Mouse (Mus musculus) small intestine, adult 2 months (tissue): ENCODE data around the gene Ptprm.

ENCODE experiments used
- CTCF ChIP-seq: fragments of 200-500 bp; IDR thresholded peaks from 2 replicates; pipeline ENCODE4 v1.5.1; 2012; ENCODE audit warnings: low read depth, mild to moderate bottlenecking, control low read depth, inconsistent platforms, low read length, moderate library complexity, mixed read lengths; ENCODE audit not compliant: insufficient replicate concordance, insufficient read length; ENCODE audit errors: extremely low read depth
- POLR2A ChIP-seq: fragments of 200-500 bp; IDR thresholded peaks from 2 replicates; pipeline ENCODE4 v1.6.1; 2012; ENCODE audit warnings: low read depth, mild to moderate bottlenecking, control low read depth, inconsistent platforms, low read length, moderate library complexity

DNA sequence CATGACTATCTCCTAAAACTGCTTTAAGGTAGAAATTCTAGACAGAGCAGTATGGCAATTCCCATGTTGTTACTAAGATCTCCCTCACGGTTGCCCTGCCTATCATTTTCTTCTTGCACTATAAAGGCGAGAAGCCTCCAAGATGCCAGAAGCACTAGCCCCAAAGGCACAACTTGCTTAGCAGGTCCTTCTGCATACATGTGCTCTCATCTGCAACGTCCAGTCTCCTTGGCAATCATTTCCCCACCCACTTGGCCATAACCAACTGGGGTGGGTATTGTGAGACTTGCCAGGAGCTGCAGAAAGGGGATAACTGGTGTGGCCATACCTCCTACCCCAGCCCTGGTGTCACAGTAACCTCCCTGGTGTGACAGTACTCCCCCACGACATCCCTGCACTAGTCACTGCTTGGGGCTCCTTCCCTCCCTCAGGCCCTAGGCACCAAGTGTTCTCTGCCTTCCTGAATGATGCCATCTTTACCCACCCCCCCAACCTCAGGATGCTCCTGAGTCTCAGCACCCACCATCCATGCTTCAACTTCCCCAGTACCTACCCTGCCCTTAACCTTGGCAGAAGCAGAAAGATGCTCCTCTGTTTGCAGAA is 108.9 kb downstream of the Ptprm start:
- TF ChIP-seq POLR2A (no peak), CTCF (no peak)
